Mouse (Mus musculus) mature B cell (primary cell): Measurements from ENCODE around the gene Gss.

Experiments
- in situ Hi-C: fragments of 300-500 bp; cut with MboI; formaldehyde crosslinking; loops from 2 replicates; pipeline ENCODE4 v1.14.3; 2019

Gene Gss

DNA sequence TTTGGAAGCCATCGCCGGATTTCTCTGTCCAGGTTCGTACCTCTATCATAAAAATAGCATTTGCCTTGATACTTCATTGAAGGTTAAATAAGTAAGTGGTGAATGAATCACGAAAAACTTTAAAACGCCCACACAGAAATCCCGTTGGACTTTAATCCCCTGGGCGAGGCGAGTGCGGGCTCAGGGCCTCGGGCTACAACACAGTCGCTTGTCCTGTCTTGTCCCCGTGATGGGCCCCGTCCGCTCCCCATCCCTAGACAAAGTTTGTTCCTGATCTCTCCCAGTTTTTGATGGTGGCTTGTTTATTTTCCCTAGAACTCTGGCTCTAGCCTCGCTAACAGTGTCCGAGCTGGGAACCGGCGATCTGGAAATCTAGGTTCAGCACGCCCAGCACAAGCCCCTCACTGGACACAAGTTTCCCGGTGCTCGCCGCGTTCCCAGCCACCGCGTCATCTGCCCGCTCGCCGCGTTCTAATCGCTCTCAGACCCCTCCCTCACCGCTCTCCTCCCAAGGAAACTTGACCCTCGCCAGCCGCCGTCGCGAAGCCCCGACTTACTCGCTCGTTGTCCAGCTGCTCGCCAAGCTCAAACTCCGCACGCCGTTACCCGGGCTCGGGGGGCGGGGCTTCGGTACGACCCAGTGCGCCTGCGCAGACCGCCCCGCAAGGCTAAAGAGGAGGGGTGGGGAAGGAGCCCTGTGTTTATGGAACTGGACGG lies at the start of gene Gss:
Gene Gss, minus strand, starts transcription at position 674 of the 717 bp plus-strand sequence.
- in situ Hi-C loops: no loop called here

DNA sequence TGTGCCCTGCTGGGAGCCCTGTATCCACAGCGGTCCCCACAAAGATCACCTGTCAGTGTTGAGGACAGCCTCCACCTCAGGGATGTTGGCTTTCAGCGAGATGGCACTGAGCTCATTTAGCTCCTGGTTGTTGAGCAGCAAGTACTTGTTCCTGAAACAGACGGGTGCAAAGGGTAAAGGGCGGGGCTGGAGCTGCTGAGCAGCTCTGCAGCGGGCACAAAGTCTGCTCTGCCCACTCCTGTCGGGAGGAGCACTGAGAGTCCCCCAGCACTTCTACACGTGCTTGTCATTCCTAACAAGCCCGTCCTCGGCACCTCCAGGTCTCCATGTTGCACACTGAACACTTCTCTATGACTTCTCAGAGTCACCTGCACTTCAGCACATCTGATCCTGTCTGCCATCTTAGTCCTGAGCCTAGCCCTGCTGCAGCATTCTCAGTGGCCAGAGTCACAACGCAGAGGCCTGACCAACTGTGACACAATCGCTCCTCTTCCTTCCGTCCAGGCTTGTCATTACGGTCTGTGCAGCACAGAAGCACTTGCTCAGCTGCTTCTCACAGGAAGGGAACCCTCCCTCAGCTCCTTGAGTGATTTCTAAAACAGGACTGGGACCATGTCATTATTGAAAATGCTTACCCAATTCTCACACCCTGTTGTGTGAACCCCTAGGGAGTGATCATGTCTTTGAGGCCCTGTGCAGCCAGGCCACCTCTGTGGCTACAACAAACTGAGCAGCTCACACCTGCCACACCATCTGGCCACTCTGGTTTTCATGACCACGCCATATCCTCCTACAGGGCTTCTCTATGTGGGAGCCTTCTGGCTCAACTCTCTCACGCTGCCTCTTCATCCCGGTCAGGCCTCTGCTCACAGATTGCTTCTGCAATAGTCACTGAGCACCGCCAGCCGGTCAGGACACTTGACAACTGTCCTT lies 49.2 kb upstream of the Gss start:
- in situ Hi-C loops: no loop called here

DNA sequence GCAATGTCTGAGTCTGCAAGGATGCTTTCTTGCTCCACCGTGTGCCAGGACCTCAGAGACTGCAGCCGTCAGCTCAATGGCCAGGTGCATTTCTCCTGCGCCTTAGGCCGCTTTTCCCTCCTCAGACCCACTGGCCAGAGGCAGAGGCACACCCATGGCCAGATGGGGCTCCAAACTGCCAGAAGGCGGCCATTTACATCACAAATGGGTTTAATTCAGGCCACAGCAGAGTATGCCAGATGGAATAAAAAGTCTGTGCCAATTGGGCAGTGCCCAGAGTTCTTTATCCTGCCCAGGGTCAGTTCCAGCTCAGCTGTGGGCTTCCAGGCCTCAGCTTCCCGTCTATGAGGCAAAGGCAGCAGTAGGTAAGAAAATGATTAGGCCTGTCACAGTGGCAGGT lies 48.0 kb upstream of the Gss start:
- in situ Hi-C loops: no loop called here

- in situ Hi-C loops: no loop called here
Measured at GRCm38 (mm10) chr2:155637411-155637810, 44.8 kb upstream of the Gss start.

DNA sequence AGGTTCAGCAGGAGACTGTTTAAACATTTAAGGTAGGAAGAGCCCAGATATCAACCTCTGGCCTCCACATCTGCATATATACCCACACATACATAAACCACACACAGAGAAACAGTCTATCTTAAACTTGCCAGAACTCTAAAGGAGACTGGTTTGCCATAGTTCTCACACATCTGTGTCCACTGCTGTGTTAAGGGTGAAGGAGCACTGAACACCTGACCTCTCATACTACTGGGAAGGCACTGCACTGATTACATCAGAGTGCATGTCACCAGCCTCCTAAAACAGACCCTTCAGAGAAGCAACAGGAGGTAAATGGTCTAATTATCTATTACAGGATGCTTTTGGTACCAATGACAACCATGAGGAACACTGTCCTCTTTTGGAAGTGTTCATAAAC lies 44.3 kb upstream of the Gss start:
- in situ Hi-C loops: no loop called here

DNA sequence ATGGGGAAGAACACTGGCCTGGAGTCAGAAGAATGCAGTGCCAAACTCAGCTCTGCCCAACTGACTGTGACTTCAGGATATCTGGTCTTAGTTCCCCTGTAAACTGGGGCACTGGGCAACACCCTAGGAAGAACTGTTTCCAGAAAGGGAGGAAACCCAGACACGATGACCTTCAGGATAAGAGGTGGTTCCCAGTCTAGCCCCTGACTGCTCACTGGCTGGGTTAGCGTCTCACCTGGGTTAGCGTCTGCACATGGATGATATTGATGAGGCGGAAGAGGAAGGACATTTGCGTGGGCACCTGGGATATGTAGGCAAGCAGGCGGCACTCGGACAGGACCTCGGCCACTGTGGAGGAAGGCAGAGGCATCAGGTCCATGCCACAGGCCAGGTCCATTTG lies 43.4 kb upstream of the Gss start:
- in situ Hi-C loops: no loop called here

- in situ Hi-C loops: no loop called here
Measured at GRCm38 (mm10) chr2:155634562-155634961, 42.0 kb upstream of the Gss start.

GRCm38 (mm10) chr2:155633731-155634130 lies 41.1 kb upstream of the Gss start:
- in situ Hi-C loops: no loop called here

- in situ Hi-C loops: no loop called here
Measured at GRCm38 (mm10) chr2:155633121-155633520, 40.5 kb upstream of the Gss start.

- in situ Hi-C loops: no loop called here
Measured at GRCm38 (mm10) chr2:155632138-155632936, 39.7 kb upstream of the Gss start.

GRCm38 (mm10) chr2:155630590-155631416 lies 38.2 kb upstream of the Gss start:
- in situ Hi-C loops: no loop called here

- in situ Hi-C loops: no loop called here
Measured at GRCm38 (mm10) chr2:155630153-155630552, 37.5 kb upstream of the Gss start.

GRCm38 (mm10) chr2:155629231-155629661 lies 36.6 kb upstream of the Gss start:
- in situ Hi-C loops: no loop called here

DNA sequence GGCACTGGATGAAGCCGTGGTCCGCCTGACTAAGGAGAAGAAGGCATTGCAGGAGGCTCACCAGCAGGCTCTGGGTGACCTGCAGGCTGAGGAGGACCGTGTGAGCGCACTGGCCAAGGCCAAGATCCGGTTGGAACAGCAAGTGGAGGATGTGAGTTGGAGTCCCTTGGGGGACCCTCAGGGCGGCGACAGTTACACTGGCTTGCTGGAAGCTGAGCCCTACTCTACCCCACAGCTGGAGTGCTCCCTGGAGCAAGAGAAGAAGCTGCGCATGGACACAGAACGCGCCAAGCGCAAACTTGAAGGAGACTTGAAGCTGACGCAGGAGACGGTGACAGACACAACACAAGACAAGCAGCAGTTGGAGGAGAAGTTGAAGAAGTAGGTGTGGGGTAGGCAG lies 35.9 kb upstream of the Gss start:
- in situ Hi-C loops: no loop called here

- in situ Hi-C loops: no loop called here
Measured at GRCm38 (mm10) chr2:155628112-155628511, 35.5 kb upstream of the Gss start.

GRCm38 (mm10) chr2:155627030-155627738 lies 34.6 kb upstream of the Gss start:
- in situ Hi-C loops: no loop called here

DNA sequence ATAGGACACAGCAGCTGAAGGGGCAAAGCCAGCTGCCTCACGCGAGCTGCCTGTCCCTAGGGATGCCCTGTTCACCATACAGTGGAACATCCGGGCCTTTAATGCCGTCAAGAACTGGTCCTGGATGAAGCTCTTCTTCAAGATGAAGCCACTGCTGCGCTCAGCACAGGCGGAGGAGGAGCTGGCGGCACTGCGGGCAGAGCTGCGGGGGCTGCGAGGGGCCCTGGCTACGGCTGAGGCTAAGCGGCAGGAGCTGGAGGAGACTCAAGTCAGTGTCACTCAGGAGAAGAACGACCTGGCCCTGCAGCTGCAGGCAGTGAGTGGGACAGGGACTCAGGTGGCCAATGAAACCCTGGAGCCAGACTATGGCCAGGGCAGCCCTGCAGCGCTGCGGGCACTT lies 33.7 kb upstream of the Gss start:
- in situ Hi-C loops: no loop called here

GRCm38 (mm10) chr2:155624730-155625129 lies 32.1 kb upstream of the Gss start:
- in situ Hi-C loops: no loop called here

DNA sequence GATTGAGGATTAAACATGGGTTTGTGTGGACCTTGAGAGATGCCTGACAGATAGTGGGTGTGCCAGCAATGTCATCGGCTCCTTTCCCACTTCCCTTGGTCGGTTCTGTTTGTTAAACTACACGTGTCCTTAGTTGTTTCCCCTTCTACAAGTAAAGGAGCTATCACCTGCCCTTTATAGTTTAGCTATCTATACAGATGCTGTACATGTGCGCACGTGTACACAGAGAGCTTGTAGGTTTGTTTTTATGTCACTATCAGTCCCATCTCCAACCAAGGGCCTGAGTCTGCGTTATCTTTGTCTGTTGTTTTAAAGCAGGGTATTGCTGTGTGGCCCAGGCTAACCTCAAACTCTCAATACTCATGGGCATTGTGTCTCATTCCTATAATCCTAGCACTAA lies 31.4 kb upstream of the Gss start:
- in situ Hi-C loops: no loop called here

GRCm38 (mm10) chr2:155622606-155623005 lies 30.0 kb upstream of the Gss start:
- in situ Hi-C loops: no loop called here

DNA sequence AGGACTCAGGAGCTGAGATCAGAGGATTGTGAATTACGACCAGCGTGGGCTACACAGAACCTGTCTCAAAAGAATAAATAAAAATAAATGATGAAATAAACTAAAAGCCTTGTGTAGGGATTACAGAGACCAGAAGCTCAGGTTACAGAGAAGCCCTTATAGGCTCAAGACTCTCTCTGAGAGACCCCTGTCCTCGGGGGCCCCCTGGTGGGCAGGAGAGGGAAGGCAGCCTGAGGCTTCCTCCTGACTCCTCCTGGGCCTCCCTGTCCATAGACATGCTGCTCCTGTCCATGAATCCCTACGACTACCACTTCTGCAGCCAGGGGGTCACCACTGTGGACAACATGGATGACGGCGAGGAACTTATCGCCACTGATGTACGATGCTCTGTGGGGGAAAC lies 27.2 kb upstream of the Gss start:
- in situ Hi-C loops: loop anchor here (10.0 kb wide), 1 partner anchor 105 kb away; the partner anchor contains the start of genes Acss2 and Ggt7
